Mouse (Mus musculus) liver, embryonic 16.5 days (tissue): ENCODE measurements around the gene Tbc1d1. TPM values are rescaled to one million over a fixed set of nuclear protein-coding genes. Genes with fewer than 3 reads are reported as not detected.

Source experiments
- ATAC-seq: fragments of 200-750 bp; cut with Nextera tagmentation; 2 replicates; pipeline ENCODE4 v1.8.0; 2017; ENCODE audit warnings: low read depth, mild to moderate bottlenecking, moderate number of reproducible peaks, moderate library complexity
- H3K27ac ChIP-seq: fragments of 300-500 bp; sonication (generic); 2 replicates; pipeline ENCODE4 v1.5.1; 2014; ENCODE audit warnings: mild to moderate bottlenecking, low read length
- H3K27me3 ChIP-seq: fragments of 300-500 bp; sonication (generic); 2 replicates; pipeline ENCODE4 v1.6.1; 2014; ENCODE audit warnings: low read depth, low read length, mixed read lengths; ENCODE audit not compliant: control insufficient read depth, insufficient read depth
- H3K36me3 ChIP-seq: fragments of 300-500 bp; sonication (generic); 2 replicates; pipeline ENCODE4 v1.6.1; 2014; ENCODE audit warnings: mild to moderate bottlenecking; ENCODE audit not compliant: control insufficient read depth, insufficient read depth
- H3K4me1 ChIP-seq: fragments of 300-500 bp; sonication (generic); 2 replicates; pipeline ENCODE4 v1.6.1; 2014; ENCODE audit warnings: low read depth, low read length, mixed read lengths; ENCODE audit not compliant: control insufficient read depth
- H3K4me2 ChIP-seq: fragments of 300-500 bp; sonication (generic); 2 replicates; pipeline ENCODE4 v1.6.1; 2014; ENCODE audit warnings: low read depth, low read length, mixed read lengths
- H3K4me3 ChIP-seq: fragments of 300-500 bp; sonication (generic); 2 replicates; pipeline ENCODE4 v1.5.1; 2014; ENCODE audit warnings: low read depth, mild to moderate bottlenecking, low read length
- H3K9ac ChIP-seq: fragments of 300-500 bp; sonication (generic); 2 replicates; pipeline ENCODE4 v1.6.1; 2014; ENCODE audit warnings: low read depth, low read length
- H3K9me3 ChIP-seq: fragments of 300-500 bp; sonication (generic); replicated peaks from 2 replicates; pipeline ENCODE4 v1.6.1; 2016; ENCODE audit warnings: low read length; ENCODE audit not compliant: control insufficient read depth
- WGBS: fragments of 180-500 bp; shearing (Covaris S2); extraction: QIAGEN DNeasy Blood & Tissue Kit; methylation state at CpG from one replicate; pipeline ENCODE4 v1.1.7; 2014; ENCODE audit not compliant: insufficient replicate concordance; 5-methylcytosine and 5-hydroxymethylcytosine counted together
- polyA plus RNA-seq: library from polyadenylated mRNA; unstranded; fragments of >200 nt; fragmentation: Nextera tagmentation; extraction: Ambion mirVana; gene quantifications from 2 replicates; pipeline ENCODE4 v1.2.1, GENCODE M21; 2015

Tbc1d1 gene
- polyA plus RNA-seq, 1 experiment from 2014 or later: 6.3 TPM

DNA sequence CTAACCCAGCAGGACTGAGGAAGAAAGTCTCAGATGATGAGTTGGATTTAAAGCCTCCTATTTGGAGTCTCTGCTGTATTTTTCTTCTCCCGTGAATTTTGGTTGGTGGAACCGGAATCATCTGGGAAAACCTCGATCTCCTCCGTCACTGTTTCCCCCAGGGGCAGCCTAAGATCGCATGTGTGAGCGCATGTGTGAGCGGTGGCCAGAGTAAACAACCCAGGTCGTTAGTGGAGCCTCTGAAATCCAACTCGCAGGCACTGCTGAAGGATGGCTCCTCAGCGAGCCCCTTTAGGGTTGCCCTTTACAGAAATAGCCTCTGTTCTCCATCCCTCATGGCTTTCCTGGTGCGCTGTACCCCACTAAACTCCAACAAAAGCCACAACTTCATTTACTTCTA, 37.2 kb downstream of the Tbc1d1 start:
- Histone ChIP-seq H3K27me3 (no peaks in the 10 kb centered on the region), H3K4me3 (no peak overlapping the region), H3K9ac (no peak overlapping the region), H3K4me1 (no peaks in the 10 kb centered on the region), H3K27ac (no peak overlapping the region), H3K4me2 (no peak overlapping the region), H3K36me3 (no peaks in the 10 kb centered on the region), H3K9me3 (peaks cover 3% of the 10 kb centered on the region)
- ATAC-seq: no peak
- 68% methylated on average over 11 of the region's 11 CpGs for WGBS

DNA sequence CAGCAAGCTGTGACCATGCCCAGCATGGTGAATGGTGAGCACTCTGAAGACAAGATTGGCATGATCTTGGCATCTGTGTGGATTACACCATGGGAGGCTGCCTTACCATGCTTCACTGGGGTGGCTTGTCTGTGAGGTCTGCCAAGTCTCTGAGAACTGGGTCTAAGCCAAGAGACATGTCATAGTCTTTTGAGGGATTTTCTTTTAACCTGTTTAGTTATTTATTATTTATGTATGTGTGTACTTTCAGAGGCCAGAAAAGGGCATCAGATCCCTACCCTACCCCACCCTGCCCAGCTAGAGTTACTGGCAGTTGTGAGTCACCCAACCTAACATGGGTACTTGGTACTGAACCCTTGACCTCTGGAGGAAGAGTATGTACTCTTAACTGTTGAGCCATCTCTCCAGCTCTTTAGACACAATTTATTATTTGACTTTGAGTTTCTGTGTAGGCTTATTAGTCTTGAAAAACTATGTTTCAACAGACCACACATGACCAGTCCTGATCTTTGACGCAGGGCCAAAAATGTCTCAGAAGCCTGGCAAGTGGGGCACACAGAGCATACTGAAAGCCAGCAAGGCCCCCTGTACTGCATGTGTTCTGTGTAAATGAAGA, 40.3 kb downstream of the Tbc1d1 start:
- H3K9me3 ChIP-seq: no peaks in the 10 kb centered on the region
- H3K27me3 ChIP-seq: no peaks in the 10 kb centered on the region
- H3K36me3 ChIP-seq: no peaks in the 10 kb centered on the region
- H3K4me3 ChIP-seq: no peak overlapping the region
- WGBS: 83% methylated on average over 1 of the region's 1 CpGs
- H3K9ac ChIP-seq: no peak overlapping the region
- no peaks in the 10 kb centered on the region for H3K4me1 ChIP-seq
- no peak for ATAC-seq
- H3K27ac ChIP-seq: no peak overlapping the region
- H3K4me2 ChIP-seq: no peak overlapping the region

DNA sequence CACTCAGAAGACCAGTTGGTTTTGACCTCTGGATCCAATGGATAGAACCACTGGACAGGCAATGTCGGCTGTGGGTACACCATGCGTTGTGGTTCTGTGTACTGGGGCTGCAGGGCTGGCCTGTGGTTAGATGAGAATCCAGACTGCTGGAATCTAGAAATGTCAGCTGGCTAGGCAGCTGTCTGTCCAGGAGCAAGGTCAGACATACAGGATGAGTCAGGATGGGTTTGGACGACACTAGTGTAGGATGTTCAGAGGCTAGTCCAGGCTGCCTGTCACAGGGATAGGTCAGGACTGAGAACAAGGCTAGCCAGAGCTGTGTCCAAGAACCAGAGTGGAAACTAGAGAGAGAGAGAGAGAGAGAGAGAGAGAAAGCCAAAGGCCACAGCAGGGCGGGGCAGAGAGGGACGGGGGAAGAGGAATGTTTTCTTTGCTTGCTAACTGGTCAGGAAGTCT, 40.8 kb downstream of the Tbc1d1 start:
- no peak overlapping the region for H3K27ac ChIP-seq
- no peaks in the 10 kb centered on the region for H3K27me3 ChIP-seq
- no peak for ATAC-seq
- no peaks in the 10 kb centered on the region for H3K4me1 ChIP-seq
- no peaks in the 10 kb centered on the region for H3K9me3 ChIP-seq
- no peak overlapping the region for H3K4me3 ChIP-seq
- no peak overlapping the region for H3K9ac ChIP-seq
- 54% methylated on average over 5 of the region's 5 CpGs for WGBS
- H3K4me2 ChIP-seq: no peak overlapping the region
- H3K36me3 ChIP-seq: no peaks in the 10 kb centered on the region

DNA sequence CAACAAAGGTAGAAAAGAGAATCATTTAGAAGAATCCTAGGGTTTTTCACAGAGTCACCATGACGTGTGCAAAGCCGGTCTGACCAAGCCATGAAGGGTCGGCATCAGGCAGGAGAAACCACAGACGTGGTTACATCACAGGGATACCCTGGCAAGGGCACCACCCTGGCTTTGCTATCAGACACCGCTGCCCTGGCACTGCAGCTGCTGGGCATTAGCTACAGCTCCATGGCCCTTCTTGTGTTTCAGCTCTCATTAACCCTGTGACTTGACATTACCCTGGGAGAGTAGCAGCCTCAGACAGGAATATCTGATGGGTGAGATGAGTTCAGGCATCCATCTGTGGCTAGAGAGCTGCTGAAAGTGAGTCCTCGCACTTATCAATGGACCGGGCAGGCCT, 42.5 kb downstream of the Tbc1d1 start:
- no peak overlapping the region for H3K4me3 ChIP-seq

DNA sequence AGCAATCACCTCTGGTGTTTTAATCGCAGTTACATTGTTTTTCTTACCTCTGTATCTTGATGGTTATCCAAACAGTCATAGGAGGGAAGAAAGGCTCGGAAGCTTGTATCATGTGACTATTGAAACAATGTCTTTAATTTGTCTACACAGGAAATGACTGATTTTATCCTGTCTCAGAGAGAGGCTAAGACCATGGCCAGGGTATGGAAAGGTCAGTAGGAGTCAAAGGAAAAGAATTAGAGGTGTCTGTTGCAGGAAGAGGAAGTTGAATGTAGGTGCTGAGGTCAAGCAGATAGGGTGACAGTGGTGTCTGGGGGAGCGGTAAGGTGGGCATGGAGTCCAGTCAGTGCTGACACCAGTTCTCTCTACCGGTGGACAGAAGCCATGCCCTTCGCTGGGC, 45.0 kb downstream of the Tbc1d1 start:
- no peaks in the 10 kb centered on the region for H3K27me3 ChIP-seq
- H3K27ac ChIP-seq: no peak overlapping the region
- H3K4me2 ChIP-seq: no peak overlapping the region
- H3K9me3 ChIP-seq: no peaks in the 10 kb centered on the region
- H3K4me1 ChIP-seq: no peaks in the 10 kb centered on the region
- H3K4me3 ChIP-seq: no peak overlapping the region
- no peak overlapping the region for H3K9ac ChIP-seq
- no peak for ATAC-seq
- 43% methylated on average over 5 of the region's 5 CpGs for WGBS
- H3K36me3 ChIP-seq: no peaks in the 10 kb centered on the region

More for the DNA sequence above, 42.5 kb downstream of the Tbc1d1 start:
- Histone ChIP-seq H3K4me2 (no peak overlapping the region), H3K9ac (no peak overlapping the region), H3K27ac (no peak overlapping the region), H3K4me1 (no peaks in the 10 kb centered on the region), H3K27me3 (no peaks in the 10 kb centered on the region), H3K9me3 (no peaks in the 10 kb centered on the region), H3K36me3 (no peaks in the 10 kb centered on the region)
- no peak for ATAC-seq
- WGBS: 76% methylated on average over 7 of the region's 7 CpGs

DNA sequence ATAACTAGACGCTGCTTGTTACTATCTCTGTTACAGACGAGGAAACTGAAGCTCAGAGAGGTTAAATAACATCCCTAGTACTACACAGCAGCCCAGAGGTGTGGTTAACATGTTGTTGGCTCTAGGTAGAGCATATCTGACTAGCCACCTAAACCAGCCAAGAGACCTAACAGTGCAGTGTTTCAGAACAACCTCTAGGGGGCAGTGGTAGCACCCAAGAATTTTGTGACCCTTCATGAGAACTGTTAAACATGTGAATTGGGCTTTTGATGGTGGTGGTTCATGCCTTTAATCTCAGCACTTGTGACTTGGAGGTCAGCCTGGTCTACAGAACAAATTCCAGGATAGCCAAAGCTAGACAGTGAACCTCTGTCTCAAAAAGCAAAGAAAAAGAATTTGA, 46.2 kb downstream of the Tbc1d1 start:
- no peak overlapping the region for H3K4me2 ChIP-seq
- no peaks in the 10 kb centered on the region for H3K27me3 ChIP-seq
- H3K9ac ChIP-seq: no peak overlapping the region
- no peaks in the 10 kb centered on the region for H3K36me3 ChIP-seq
- H3K4me3 ChIP-seq: no peak overlapping the region
- WGBS: 22% methylated on average over 2 of the region's 2 CpGs
- no peaks in the 10 kb centered on the region for H3K9me3 ChIP-seq
- H3K27ac ChIP-seq: no peak overlapping the region
- ATAC-seq: no peak
- H3K4me1 ChIP-seq: no peaks in the 10 kb centered on the region

DNA sequence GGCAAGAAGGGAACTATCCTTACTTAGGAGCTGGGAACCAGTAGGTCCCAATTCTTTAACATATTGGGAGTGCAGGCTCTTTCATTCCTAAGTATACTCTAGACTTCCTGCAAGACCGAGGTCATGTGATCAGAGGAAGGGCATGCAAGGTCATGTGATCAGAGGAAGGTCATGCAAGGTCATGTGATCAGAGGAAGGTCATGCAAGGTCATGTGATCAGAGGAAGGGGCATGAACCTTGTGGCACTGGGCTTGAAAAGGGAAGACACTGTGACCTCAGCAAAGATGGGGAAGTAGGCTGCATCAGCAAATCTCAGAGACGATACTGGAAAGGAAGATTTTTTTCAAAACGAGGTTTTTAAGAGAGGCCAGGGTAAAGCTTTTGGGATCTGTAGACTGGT, 49.5 kb downstream of the Tbc1d1 start:
- 33% methylated on average over 3 of the region's 3 CpGs for WGBS
- Histone ChIP-seq H3K27ac (no peak overlapping the region), H3K4me1 (no peaks in the 10 kb centered on the region; the same call in 1 of the 2 replicates), H3K4me3 (no peak overlapping the region), H3K27me3 (no peaks in the 10 kb centered on the region), H3K4me2 (no peak overlapping the region), H3K9me3 (no peaks in the 10 kb centered on the region), H3K36me3 (no peaks in the 10 kb centered on the region), H3K9ac (no peak overlapping the region)
- ATAC-seq: no peak

DNA sequence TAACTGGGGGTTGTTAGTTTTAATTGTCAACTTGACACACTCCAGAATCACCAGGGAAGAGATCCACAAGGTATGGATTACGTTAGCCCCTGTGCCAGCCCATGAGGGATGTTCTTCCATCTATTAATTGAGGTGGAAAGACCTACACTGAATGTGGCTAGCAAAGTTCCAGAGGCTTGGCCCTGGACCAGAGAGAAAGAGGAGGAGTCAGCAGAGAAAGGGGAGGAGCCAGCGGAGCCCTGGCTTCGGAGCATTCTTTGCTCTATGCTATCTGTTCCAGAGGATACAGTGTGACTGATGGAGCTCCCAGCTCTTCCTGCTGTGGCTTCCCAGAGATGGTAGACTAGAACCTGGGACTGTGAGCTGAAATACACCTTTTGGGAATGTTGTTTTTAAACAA, 50.3 kb downstream of the Tbc1d1 start:
- Histone ChIP-seq H3K4me3 (no peak overlapping the region), H3K27ac (no peak overlapping the region), H3K36me3 (no peaks in the 10 kb centered on the region), H3K9me3 (no peaks in the 10 kb centered on the region), H3K9ac (no peak overlapping the region), H3K27me3 (no peaks in the 10 kb centered on the region), H3K4me1 (no peaks in the 10 kb centered on the region; the same call in 1 of the 2 replicates), H3K4me2 (no peak overlapping the region)
- WGBS: 66% methylated on average over 3 of the region's 3 CpGs
- ATAC-seq: 0 out of 2 replicates have a peak, but pooled peaks have one; percentile 24

DNA sequence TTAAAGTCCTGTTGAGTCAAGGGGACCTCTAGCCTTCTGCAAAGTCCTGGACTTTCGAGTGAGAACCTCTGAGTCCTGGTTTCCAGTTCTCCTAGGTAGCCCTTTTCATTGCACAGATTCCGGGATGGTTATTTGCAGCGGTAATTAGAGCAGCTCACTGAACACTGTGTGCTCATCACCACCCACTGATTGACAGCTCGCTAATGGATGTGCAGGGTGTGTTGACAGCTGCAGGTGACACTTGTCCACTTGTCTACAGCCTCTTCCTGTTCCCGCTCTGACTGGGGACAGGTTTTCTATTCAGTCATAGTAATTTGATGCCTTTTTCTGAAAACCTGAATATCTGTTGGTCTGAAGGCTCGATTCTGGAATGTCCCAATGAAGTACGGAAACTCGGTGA, 50.8 kb downstream of the Tbc1d1 start:
- Histone ChIP-seq H3K9ac (no peak overlapping the region), H3K27ac (no peak overlapping the region), H3K4me1 (no peaks in the 10 kb centered on the region; the same call in 1 of the 2 replicates), H3K4me3 (no peak overlapping the region), H3K9me3 (no peaks in the 10 kb centered on the region), H3K27me3 (no peaks in the 10 kb centered on the region), H3K36me3 (no peaks in the 10 kb centered on the region), H3K4me2 (no peak overlapping the region)
- ATAC-seq: no peak
- WGBS: 71% methylated on average over 8 of the region's 8 CpGs
